Mouse (Mus musculus): ENCODE data around the gene Apoe. TPM values are rescaled to one million over a fixed set of nuclear protein-coding genes. Genes with fewer than 3 reads are reported as not detected.

Gene Apoe
- polyA plus RNA-seq (2012; fragmentation: generic; extraction: Trizol) = 2.3 TPM

- Histone ChIP-seq H3K27me3 (ENCODE audit: control insufficient read depth, insufficient read depth, insufficient read length) (no peaks in the 10 kb centered on the region), H3K4me3 (no peak within 1 kb of the TSS), H3K36me3 (ENCODE audit: control insufficient read depth, insufficient read depth) (no peaks in the 10 kb centered on the region), H3ac (ENCODE audit: control insufficient read depth, insufficient read length) (no peak within 1 kb of the TSS), H3K4me2 (ENCODE audit: low read depth) (peak within 1 kb of the TSS; percentile 12), H3K79me2 (ENCODE audit: control insufficient read depth, insufficient read depth) (no peaks in the 10 kb centered on the region)
- no peak for TF ChIP-seq E2F4 (IDR thresholded peaks at IDR 0.05; ENCODE audit: insufficient read depth)
- no peak for TF ChIP-seq MYOG (IDR thresholded peaks at IDR 0.05; ENCODE audit: control insufficient read depth in 1 of 3, insufficient read depth in 1 of 3, insufficient read length in 2 of 3, low read depth in 2 of 3)
- TF ChIP-seq CEBPB (IDR thresholded peaks at IDR 0.05; ENCODE audit: insufficient read depth, poor library complexity, severe bottlenecking) = no peak
- TF ChIP-seq USF1 (IDR thresholded peaks at IDR 0.05; ENCODE audit: low read depth) = no peak
- TF ChIP-seq TCF3 (IDR thresholded peaks at IDR 0.05; ENCODE audit: insufficient read length, low read depth) = no peak
- no peak for TF ChIP-seq TCF12 (IDR thresholded peaks at IDR 0.05; ENCODE audit: insufficient read depth, poor library complexity, severe bottlenecking)
- no peak for TF ChIP-seq MAX (IDR thresholded peaks at IDR 0.05; ENCODE audit: low read depth)
- TF ChIP-seq REST (IDR thresholded peaks at IDR 0.05; ENCODE audit: insufficient read depth, insufficient read length) = no peak
- TF ChIP-seq MYOD1 (IDR thresholded peaks at IDR 0.05; ENCODE audit: control insufficient read depth in 1 of 3, insufficient read length in 2 of 3, low read depth in 2 of 3) = no peak
- no peak for TF ChIP-seq POLR2AphosphoS2 (IDR thresholded peaks at IDR 0.05; ENCODE audit: insufficient read length, low read depth)
- no peak for TF ChIP-seq POLR2A (IDR thresholded peaks at IDR 0.05; ENCODE audit: insufficient read length, low read depth)
- no peak for TF ChIP-seq SRF (IDR thresholded peaks at IDR 0.05; ENCODE audit: control insufficient read depth, insufficient read length, low read depth)
These were observed at the start of gene Apoe for GRCm38 (mm10) chr7:19698907-19699826. Gene Apoe, minus strand, starts transcription at chr7:19699188.

DNA sequence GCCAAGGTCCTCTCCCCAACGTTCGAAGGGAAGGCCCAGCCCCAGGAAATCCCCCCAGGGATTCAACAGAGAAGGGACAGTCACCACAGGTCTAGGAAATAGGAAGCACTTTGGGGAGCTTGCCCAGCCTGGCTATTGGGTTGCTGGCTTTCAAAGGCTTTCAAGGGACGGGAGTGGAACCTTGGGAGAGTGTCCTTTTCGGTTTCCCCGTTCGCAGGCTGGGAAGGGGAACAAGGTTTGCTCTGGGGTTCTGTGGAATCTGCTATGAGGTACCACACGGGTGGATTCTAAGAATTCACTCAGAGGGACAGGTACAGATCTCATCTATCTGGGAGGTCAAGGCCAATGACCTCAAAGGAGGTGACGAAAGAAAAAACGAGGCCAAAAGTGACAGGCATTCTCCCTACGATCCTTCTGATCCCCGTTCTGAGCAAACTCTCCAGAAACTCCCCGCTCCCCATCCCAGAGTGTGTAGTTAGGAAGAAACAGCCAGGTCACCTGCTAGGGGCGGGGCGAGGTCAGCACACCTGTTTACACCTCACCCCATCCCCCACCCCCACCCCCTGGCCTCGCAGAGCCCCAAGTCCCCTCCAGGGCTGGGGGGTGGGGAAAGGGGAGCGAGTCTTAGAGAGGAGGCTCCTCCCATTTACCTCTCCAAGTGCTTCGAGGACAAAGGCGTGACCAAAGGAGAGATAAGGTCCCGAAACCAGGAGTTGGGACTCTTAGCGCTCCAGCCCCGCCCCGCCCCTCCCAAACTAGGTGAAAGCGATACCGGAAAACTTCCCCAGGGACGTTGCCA is 48.6 kb upstream of the Apoe start:
- peak overlapping the region; percentile 92 for H3K4me2 ChIP-seq (ENCODE audit: low read depth)
- no peaks in the 10 kb centered on the region for H3K79me2 ChIP-seq (ENCODE audit: control insufficient read depth, insufficient read depth)
- TF ChIP-seq CEBPB (IDR thresholded peaks at IDR 0.05; ENCODE audit: insufficient read depth, poor library complexity, severe bottlenecking) (no peak), TCF12 (IDR thresholded peaks at IDR 0.05; ENCODE audit: insufficient read depth, poor library complexity, severe bottlenecking) (no peak), MAX (IDR thresholded peaks at IDR 0.05; ENCODE audit: low read depth) (no peak), POLR2AphosphoS2 (IDR thresholded peaks at IDR 0.05; ENCODE audit: insufficient read length, low read depth) (no peak), POLR2A (IDR thresholded peaks at IDR 0.05; ENCODE audit: insufficient read length, low read depth) (no peak), MYOD1 (IDR thresholded peaks at IDR 0.05; ENCODE audit: control insufficient read depth in 1 of 3, insufficient read length in 2 of 3, low read depth in 2 of 3) (no peak), TCF3 (IDR thresholded peaks at IDR 0.05; ENCODE audit: insufficient read length, low read depth) (no peak), MYOG (IDR thresholded peaks at IDR 0.05; ENCODE audit: control insufficient read depth in 1 of 3, insufficient read depth in 1 of 3, insufficient read length in 2 of 3, low read depth in 2 of 3) (no peak), REST (IDR thresholded peaks at IDR 0.05; ENCODE audit: insufficient read depth, insufficient read length) (no peak), USF1 (IDR thresholded peaks at IDR 0.05; ENCODE audit: low read depth) (no peak), E2F4 (IDR thresholded peaks at IDR 0.05; ENCODE audit: insufficient read depth) (no peak), SRF (IDR thresholded peaks at IDR 0.05; ENCODE audit: control insufficient read depth, insufficient read length, low read depth) (no peak)
- H3K4me3 ChIP-seq = peak overlapping the region; percentile 63
- no peaks in the 10 kb centered on the region for H3K27me3 ChIP-seq (ENCODE audit: control insufficient read depth, insufficient read depth, insufficient read length)
- no peak overlapping the region for H3ac ChIP-seq (ENCODE audit: control insufficient read depth, insufficient read length)
- no peaks in the 10 kb centered on the region for H3K36me3 ChIP-seq (ENCODE audit: control insufficient read depth, insufficient read depth)

DNA sequence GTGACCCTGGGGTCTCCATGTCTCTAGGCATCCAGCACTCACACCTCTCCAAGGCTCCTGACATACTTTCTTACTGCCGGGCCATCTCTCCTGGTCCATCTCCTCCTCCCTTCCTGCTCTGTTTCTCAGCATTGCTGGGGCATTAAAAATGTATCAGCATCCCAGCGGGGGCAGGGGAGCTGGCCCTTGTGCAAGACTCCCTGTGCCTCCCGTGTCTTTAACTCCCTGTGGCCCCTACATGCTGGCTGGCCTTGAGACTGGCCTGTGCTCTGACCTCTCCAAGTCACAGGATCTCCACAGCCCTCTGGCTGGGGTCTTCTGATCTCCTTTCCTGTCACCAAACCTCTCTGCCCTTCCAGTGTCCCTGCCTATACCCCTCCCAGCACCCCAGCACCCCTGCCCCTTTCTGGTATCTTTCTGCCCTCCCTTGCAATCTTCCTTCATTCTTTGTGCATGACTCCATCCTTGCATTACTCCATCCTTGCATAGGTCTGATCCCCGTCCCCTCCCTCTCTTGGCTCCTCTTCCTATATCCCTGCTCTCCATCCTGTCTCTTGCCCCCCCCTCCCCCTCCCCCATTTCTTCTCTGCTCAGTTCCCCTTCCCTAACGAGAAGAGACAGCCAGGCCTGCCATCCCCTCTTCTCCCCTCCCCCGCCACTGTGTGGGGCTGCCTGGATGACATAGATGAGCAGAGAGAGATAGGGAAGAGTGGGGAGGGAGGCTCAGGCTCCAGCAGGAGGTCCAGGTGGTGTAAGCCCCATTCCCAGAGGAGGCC is 47.6 kb upstream of the Apoe start:
- Histone ChIP-seq H3K36me3 (ENCODE audit: control insufficient read depth, insufficient read depth) (no peaks in the 10 kb centered on the region), H3K4me3 (no peak overlapping the region), H3ac (ENCODE audit: control insufficient read depth, insufficient read length) (no peak overlapping the region), H3K79me2 (ENCODE audit: control insufficient read depth, insufficient read depth) (no peaks in the 10 kb centered on the region), H3K4me2 (ENCODE audit: low read depth) (no peak overlapping the region), H3K27me3 (ENCODE audit: control insufficient read depth, insufficient read depth, insufficient read length) (no peaks in the 10 kb centered on the region)
- TF ChIP-seq REST (IDR thresholded peaks at IDR 0.05; ENCODE audit: insufficient read depth, insufficient read length) (no peak), CEBPB (IDR thresholded peaks at IDR 0.05; ENCODE audit: insufficient read depth, poor library complexity, severe bottlenecking) (no peak), POLR2AphosphoS2 (IDR thresholded peaks at IDR 0.05; ENCODE audit: insufficient read length, low read depth) (no peak), TCF12 (IDR thresholded peaks at IDR 0.05; ENCODE audit: insufficient read depth, poor library complexity, severe bottlenecking) (no peak), SRF (IDR thresholded peaks at IDR 0.05; ENCODE audit: control insufficient read depth, insufficient read length, low read depth) (no peak), TCF3 (IDR thresholded peaks at IDR 0.05; ENCODE audit: insufficient read length, low read depth) (no peak), MAX (IDR thresholded peaks at IDR 0.05; ENCODE audit: low read depth) (no peak), POLR2A (IDR thresholded peaks at IDR 0.05; ENCODE audit: insufficient read length, low read depth) (no peak), E2F4 (IDR thresholded peaks at IDR 0.05; ENCODE audit: insufficient read depth) (no peak), USF1 (IDR thresholded peaks at IDR 0.05; ENCODE audit: low read depth) (no peak), MYOD1 (IDR thresholded peaks at IDR 0.05; ENCODE audit: control insufficient read depth in 1 of 3, insufficient read length in 2 of 3, low read depth in 2 of 3) (no peak), MYOG (IDR thresholded peaks at IDR 0.05; ENCODE audit: control insufficient read depth in 1 of 3, insufficient read depth in 1 of 3, insufficient read length in 2 of 3, low read depth in 2 of 3) (no peak)
